Mouse (Mus musculus) left cerebral cortex, postnatal 10 days (tissue): ENCODE data around the gene Ccdc152. TPM values are rescaled to one million over a fixed set of nuclear protein-coding genes. Genes with fewer than 3 reads are reported as not detected.
"Not testable (repeated sequence)": the region's sequence is repeated elsewhere in the genome, so short reads cannot be mapped to it uniquely, and the experiment has no call there.

Experiments used
- DNase-seq, 2 experiments: peaks; one replicate each; pipeline ENCODE4 v3.0.0; 2021 to 2022; ENCODE audit warnings: low spot score in 2 of 2, mixed read lengths in 1 of 2; ENCODE audit errors: extremely low spot score in 1 of 2
- intact Hi-C: fragments of 180-260 bp; cut with DNase I; formaldehyde crosslinking; loops from one replicate; pipeline ENCODE4 v1.15.1; 2025
- total RNA-seq, 2 experiments: library from RNA; stranded (reverse); gene quantifications; 2 replicates each; pipeline ENCODE4 v1.2.3; 2021

Gene Ccdc152
- total RNA-seq, 2 experiments from 2014 or later = not detected

GRCm38 (mm10) chr15:3286032-3286431, 17.3 kb downstream of the Ccdc152 start:
- intact Hi-C loops = no loop called here
- DNase-seq = no peak

- no peak for DNase-seq
- intact Hi-C loops = no loop called here
Observed at GRCm38 (mm10) chr15:3281737-3282136, 21.6 kb downstream of the Ccdc152 start.

- no peak for DNase-seq
- intact Hi-C loops = no loop called here
Observed at GRCm38 (mm10) chr15:3281216-3281615, 22.1 kb downstream of the Ccdc152 start.

- no peak for DNase-seq
- intact Hi-C loops = no loop called here
Observed at GRCm38 (mm10) chr15:3279242-3279641, 24.1 kb downstream of the Ccdc152 start.

- no peak for DNase-seq
- intact Hi-C loops = no loop called here
Observed at GRCm38 (mm10) chr15:3277391-3277790, 25.9 kb downstream of the Ccdc152 start.

GRCm38 (mm10) chr15:3273191-3273590, 30.1 kb downstream of the Ccdc152 start:
- intact Hi-C loops = no loop called here
- DNase-seq = no peak

GRCm38 (mm10) chr15:3271216-3271615, 32.1 kb downstream of the Ccdc152 start:
- no peak for DNase-seq
- intact Hi-C loops = no loop called here

- intact Hi-C loops = no loop called here
- DNase-seq = peak; percentile 21 to 75
Observed at GRCm38 (mm10) chr15:3270646-3271077, 32.7 kb downstream of the Ccdc152 start.

- intact Hi-C loops = no loop called here
- DNase-seq = peak in 1 of 2 experiments; percentile 34
Observed at GRCm38 (mm10) chr15:3269996-3270645, 33.2 kb downstream of the Ccdc152 start.

- DNase-seq = no peak
- intact Hi-C loops = no loop called here
Observed at GRCm38 (mm10) chr15:3269496-3269895, 33.8 kb downstream of the Ccdc152 start.

GRCm38 (mm10) chr15:3268247-3268646, 35.1 kb downstream of the Ccdc152 start, which contains the start of gene Selenop:
Gene Selenop (plus strand): TSS chr15:3268547.
- intact Hi-C loops = no loop called here

GRCm38 (mm10) chr15:3264828-3265227, 38.5 kb downstream of the Ccdc152 start:
- intact Hi-C loops = no loop called here
- no peak for DNase-seq

More at GRCm38 (mm10) chr15:3268247-3268646, 35.1 kb downstream of the Ccdc152 start, which contains the start of gene Selenop:
- no peak for DNase-seq

GRCm38 (mm10) chr15:3264293-3264692, 39.0 kb downstream of the Ccdc152 start:
- DNase-seq = no peak
- intact Hi-C loops = no loop called here

- intact Hi-C loops = no loop called here
Observed at GRCm38 (mm10) chr15:3262883-3263282, 40.4 kb downstream of the Ccdc152 start.

GRCm38 (mm10) chr15:3260309-3260708, 43.0 kb downstream of the Ccdc152 start:
- intact Hi-C loops = no loop called here
- no peak for DNase-seq

More at GRCm38 (mm10) chr15:3262883-3263282, 40.4 kb downstream of the Ccdc152 start:
- DNase-seq = no peak

- no peak for DNase-seq
- intact Hi-C loops = no loop called here
Observed at GRCm38 (mm10) chr15:3259025-3259424, 44.3 kb downstream of the Ccdc152 start.

- intact Hi-C loops = no loop called here
Observed at GRCm38 (mm10) chr15:3251718-3252067, 51.6 kb downstream of the Ccdc152 start.

GRCm38 (mm10) chr15:3251031-3251717, 52.2 kb downstream of the Ccdc152 start:
- no peak for DNase-seq

More at GRCm38 (mm10) chr15:3251718-3252067, 51.6 kb downstream of the Ccdc152 start:
- DNase-seq = no peak

GRCm38 (mm10) chr15:3250620-3251019, 52.7 kb downstream of the Ccdc152 start:
- no peak for DNase-seq
- intact Hi-C loops = no loop called here

More at GRCm38 (mm10) chr15:3251031-3251717, 52.2 kb downstream of the Ccdc152 start:
- intact Hi-C loops = no loop called here

GRCm38 (mm10) chr15:3245036-3245435, 58.3 kb downstream of the Ccdc152 start:
- DNase-seq, intact Hi-C loops: not testable (repeated sequence)
